ENCODE assay signal across 8 mouse cellular contexts in the genomic region with DNA sequence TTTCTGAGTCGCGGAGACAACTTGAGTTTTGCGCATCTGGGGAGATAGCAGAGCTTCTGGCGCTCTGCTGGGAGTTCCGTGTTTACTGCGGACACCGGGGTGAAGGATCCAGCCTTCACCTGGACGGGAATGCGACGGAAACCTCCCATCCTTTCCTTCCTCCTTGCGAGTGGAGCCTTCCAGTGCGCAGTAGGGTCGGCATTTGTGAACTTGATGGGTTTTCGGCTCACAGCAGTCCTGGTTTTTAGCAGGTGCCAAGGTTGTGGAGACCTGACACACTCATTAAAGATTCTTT. TPM values are rescaled to one million over a fixed set of nuclear protein-coding genes. Genes with fewer than 3 reads are reported as not detected.
DNase-seq lines count a peak whose midpoint lies in the region; ATAC-seq and TF ChIP-seq lines count a peak whose summit lies in the region.

No protein-coding gene starts in this region.

- intact Hi-C loops in left cerebral cortex, adult 2 months (cut with DNase I), result loop anchor here (2.0 to 10.0 kb wide), 2 partner anchors 241 to 347 kb away; no protein-coding TSS in a partner anchor

- peak overlapping the region; percentile 88 for H3K27ac ChIP-seq in left cerebral cortex, adult 2 months
- no peak overlapping the region for H3K27ac ChIP-seq in liver, embryonic 11.5 days (ENCODE audit: low read depth, low read length)
- H3K27ac ChIP-seq in small intestine, adult 2 months (ENCODE audit: insufficient read depth, low read depth, low read length), result no peak overlapping the region

- no peak for ATAC-seq in liver, embryonic 11.5 days (replicated peaks; ENCODE audit: low FRiP score)
- no peak for ATAC-seq in inflammation-experienced regulatory T-cells, adult 6 months

- WGBS in liver, embryonic 11.5 days, result 0% methylated on average over 14 of the region's 14 CpGs
- WGBS in small intestine, adult 2 months, result 2% methylated on average over 14 of the region's 14 CpGs

- DNase-seq in left cerebral cortex, adult 2 months (ENCODE audit: extremely low spot score in 1 of 2, low spot score in 2 of 2), result peak; percentile 23 to 34
- no peak for DNase-seq in left cerebral cortex, adult 9 months (ENCODE audit: low spot score in 2 of 2)
- DNase-seq in brain, embryonic 14.5 days (ENCODE audit: low read depth), result peak; percentile 62
- peak; percentile 37 for DNase-seq in forelimb bud, embryonic 11.5 days (ENCODE audit: low read depth, low spot score)
- DNase-seq in liver, embryonic 11.5 days (ENCODE audit: low spot score), result no peak
- no peak for DNase-seq in right cerebral cortex, postnatal 14 days

- H3K4me2 ChIP-seq in liver, embryonic 11.5 days, result peak overlapping the region; percentile 78

- H3K9me3 ChIP-seq in liver, embryonic 11.5 days (ENCODE audit: control insufficient read depth, low read length), result no peaks in the 10 kb centered on the region

- H3K4me1 ChIP-seq in liver, embryonic 11.5 days (replicated peaks; ENCODE audit: control insufficient read depth, insufficient read depth, low read length), result peaks cover 2% of the 10 kb centered on the region; the same call in 1 of the 2 replicates
- H3K4me1 ChIP-seq in small intestine, adult 2 months (ENCODE audit: control insufficient read depth, insufficient read depth, insufficient read length, low read length), result no peaks in the 10 kb centered on the region

- no peaks in the 10 kb centered on the region for H3K36me3 ChIP-seq in liver, embryonic 11.5 days (ENCODE audit: control insufficient read depth, insufficient read depth, low read length)
- no peaks in the 10 kb centered on the region for H3K36me3 ChIP-seq in small intestine, adult 2 months (ENCODE audit: control insufficient read depth, insufficient read depth, low read length)

- H3K4me3 ChIP-seq in left cerebral cortex, adult 2 months, result peak overlapping the region; percentile 65
- peak overlapping the region; percentile 66 for H3K4me3 ChIP-seq in liver, embryonic 11.5 days (ENCODE audit: low read depth, low read length)
- H3K4me3 ChIP-seq in small intestine, adult 2 months (ENCODE audit: low read depth, low read length), result peak overlapping the region; percentile 56

- peaks cover 28% of the 10 kb centered on the region for H3K27me3 ChIP-seq in liver, embryonic 11.5 days (replicated peaks; ENCODE audit: control insufficient read depth, insufficient read depth, low read length)
- peaks cover 22% of the 10 kb centered on the region for H3K27me3 ChIP-seq in small intestine, adult 2 months (ENCODE audit: control insufficient read depth, insufficient read depth, low read length)

- TF ChIP-seq POLR2A in brain, embryonic 14.5 days (IDR thresholded peaks at IDR 0.05; ENCODE audit: borderline replicate concordance, extremely low read depth, insufficient read depth, insufficient read length, poor library complexity, severe bottlenecking), result no peak
- TF ChIP-seq POLR2A in small intestine, adult 2 months (IDR thresholded peaks at IDR 0.05; ENCODE audit: low read depth, low read length), result no peak

- H3K9ac ChIP-seq in liver, embryonic 11.5 days (ENCODE audit: low read depth, low read length), result peak overlapping the region; percentile 72

- no peak for TF ChIP-seq CTCF in left cerebral cortex, adult 2 months (IDR thresholded peaks at IDR 0.05)
- TF ChIP-seq CTCF in brain, embryonic 14.5 days (IDR thresholded peaks at IDR 0.05; ENCODE audit: borderline replicate concordance, extremely low read depth, insufficient read depth, insufficient read length), result no peak
- no peak for TF ChIP-seq CTCF in small intestine, adult 2 months (IDR thresholded peaks at IDR 0.05; ENCODE audit: extremely low read depth, insufficient read length, insufficient replicate concordance, low read depth, low read length)

RNA-seq across cellular contexts. Expression of gene Spats2l, which starts 1.5 kb away (rescaled TPM):
- 10 to 100 TPM; 42.6 to 43.1 TPM for total RNA-seq in left cerebral cortex, adult 2 months (2021)
- polyA plus RNA-seq in brain, embryonic 14.5 days (2012; rRNA removed), result 21.5 and 33.5 TPM in 2 replicates
- 16.8 and 18.0 TPM in 2 replicates for polyA plus RNA-seq in liver, embryonic 11.5 days (2014; fragmentation: Nextera tagmentation; extraction: Ambion mirVana)
- 2.0 and 4.0 TPM in 2 replicates for polyA plus RNA-seq in small intestine, adult 2 months (2012; rRNA removed)
- polyA plus RNA-seq in inflammation-experienced regulatory T-cells, adult 6 months (2017; shearing (Covaris generic)), result 1 to 10 TPM in 1 of 3 experiments, under 1 TPM in 2; 0.50 to 2.0 (median 0.73) TPM

Comparison
In these comparisons a context has a peak if more than half of its experiments do, and no peak if none do; other contexts are left out.
1. DNase-seq: peak in left cerebral cortex, adult 2 months (2 of 2), brain, embryonic 14.5 days (single experiment) and forelimb bud, embryonic 11.5 days (single experiment); none in left cerebral cortex, adult 9 months (0 of 2), liver, embryonic 11.5 days (single experiment) and right cerebral cortex, postnatal 14 days (single experiment).
2. Peak in every context shown above with its lines, with median percentiles within 50 percentile points of each other: H3K4me3 ChIP-seq.